Mouse (Mus musculus) cortical plate, adult 2 months (tissue): ENCODE measurements around the gene Eya3.

Experiments used
- CTCF ChIP-seq: fragments of 200-500 bp; IDR thresholded peaks from 2 replicates; pipeline ENCODE4 v1.5.1; 2011; ENCODE audit warnings: mild to moderate bottlenecking, control low read depth, low read length; ENCODE audit not compliant: insufficient read depth; ENCODE audit errors: extremely low read depth
- POLR2A ChIP-seq: fragments of 200-500 bp; IDR thresholded peaks from 2 replicates; pipeline ENCODE4 v1.6.1; 2011; ENCODE audit warnings: mild to moderate bottlenecking, low read length, control low read depth; ENCODE audit not compliant: insufficient read depth; ENCODE audit errors: extremely low read depth

DNA sequence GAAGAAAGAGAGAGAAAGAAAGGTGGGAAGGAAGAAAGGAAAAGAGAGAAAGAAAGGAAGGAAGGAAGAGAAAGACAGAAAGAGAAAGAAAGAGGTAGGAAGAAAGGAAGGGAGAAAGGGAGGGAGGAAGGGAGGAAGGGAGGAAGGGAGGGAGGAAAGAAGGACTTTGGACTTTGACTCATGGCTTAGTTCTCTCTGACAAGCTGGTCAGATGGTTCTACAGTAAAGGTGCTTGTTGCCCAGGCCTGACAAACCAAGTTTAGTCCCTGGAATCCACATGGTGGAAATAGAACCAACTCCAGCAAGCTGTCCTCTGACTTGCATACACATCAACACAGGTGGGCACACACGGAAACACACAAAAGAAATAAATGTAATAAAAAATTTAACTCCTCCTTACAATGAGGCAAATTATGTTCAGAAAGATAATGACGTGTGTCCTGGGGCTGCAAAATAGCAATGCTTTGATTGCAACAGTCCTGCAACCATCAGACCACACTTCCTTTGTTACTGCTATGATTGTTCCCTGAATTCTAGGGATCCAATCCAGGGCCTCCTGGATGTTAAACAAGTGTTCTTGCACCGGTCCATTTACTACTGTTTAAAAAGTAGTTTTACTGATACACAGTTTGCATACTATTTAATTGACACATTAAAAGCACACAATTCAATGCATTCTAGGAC, 28.3 kb upstream of the Eya3 start:
- TF ChIP-seq POLR2A (no peak), CTCF (no peak)
